Mouse (Mus musculus) megakaryocyte-erythroid progenitor cell, adult 5-6 weeks (primary cell): ENCODE results near the gene Pcyt1a. TPM values are rescaled to one million over a fixed set of nuclear protein-coding genes. Genes with fewer than 3 reads are reported as not detected.
"Not testable (repeated sequence)": the region's sequence is repeated elsewhere in the genome, so short reads cannot be mapped to it uniquely, and the experiment has no call there.

Experiments
- ATAC-seq: replicated peaks from 2 replicates; pipeline ENCODE4 v1.8.0; 2016; ENCODE audit warnings: mild to moderate bottlenecking, inconsistent platforms; ENCODE audit not compliant: severe bottlenecking, poor library complexity, low FRiP score, low TSS enrichment
- total RNA-seq, 2 experiments: library from RNA; stranded (forward) in 1 of 2; stranded (reverse) in 1 of 2; fragments of 200-1000, 215-1000 nt in 1 of 2; fragments of >200 nt in 1 of 2; fragmentation: Nextera tagmentation in 1 of 2; gene quantifications; 2 replicates each; pipeline ENCODE4 v1.2.3; 2014 to 2017

Gene Pcyt1a
- total RNA-seq, 2 experiments from 2014 or later, result 68.8 to 69.0 TPM

GRCm38 (mm10) chr16:32463426-32463825 lies 32.7 kb downstream of the Pcyt1a start:
- ATAC-seq, result peak; percentile 85

GRCm38 (mm10) chr16:32464908-32465307 lies 34.2 kb downstream of the Pcyt1a start:
- ATAC-seq, result no peak

GRCm38 (mm10) chr16:32468488-32468887 lies 37.8 kb downstream of the Pcyt1a start:
- no peak for ATAC-seq

- ATAC-seq, result 0 out of 2 replicates have a peak, but pooled peaks have one; percentile 25
These were observed 38.8 kb downstream of the Pcyt1a start for GRCm38 (mm10) chr16:32469404-32470105.

- no peak for ATAC-seq
These were observed 41.7 kb downstream of the Pcyt1a start for GRCm38 (mm10) chr16:32472276-32473015.

GRCm38 (mm10) chr16:32477315-32477714 lies 46.6 kb downstream of the Pcyt1a start:
- ATAC-seq, result no peak

GRCm38 (mm10) chr16:32479415-32479814 lies 48.7 kb downstream of the Pcyt1a start:
- ATAC-seq, result no peak

- ATAC-seq, result no peak
These were observed 53.7 kb downstream of the Pcyt1a start for GRCm38 (mm10) chr16:32484431-32484871.

- 0 out of 2 replicates have a peak, but pooled peaks have one; percentile 15 for ATAC-seq
These were observed 54.5 kb downstream of the Pcyt1a start for GRCm38 (mm10) chr16:32485209-32485608.

GRCm38 (mm10) chr16:32486046-32486445 lies 55.3 kb downstream of the Pcyt1a start:
- ATAC-seq, result no peak

GRCm38 (mm10) chr16:32487234-32488111 lies 56.8 kb downstream of the Pcyt1a start, which contains the start of gene Slc51a:
TSS of gene Slc51a (minus strand) at chr16:32487879.
- peak; percentile 94 for ATAC-seq

GRCm38 (mm10) chr16:32488939-32489338 lies 58.2 kb downstream of the Pcyt1a start:
- ATAC-seq, result no peak

- ATAC-seq, result not testable (repeated sequence)
These were observed 63.6 kb downstream of the Pcyt1a start for GRCm38 (mm10) chr16:32494371-32494770.

- no peak for ATAC-seq
These were observed 65.2 kb downstream of the Pcyt1a start, which contains the start of gene Zdhhc19 for GRCm38 (mm10) chr16:32495965-32496364. TSS of gene Zdhhc19 (plus strand) at chr16:32496265.

GRCm38 (mm10) chr16:32498996-32499395 lies 68.3 kb downstream of the Pcyt1a start:
- ATAC-seq, result no peak

GRCm38 (mm10) chr16:32499430-32500037 lies 68.8 kb downstream of the Pcyt1a start:
- ATAC-seq, result peak; percentile 86

- no peak for ATAC-seq
These were observed 70.7 kb downstream of the Pcyt1a start for GRCm38 (mm10) chr16:32501459-32501858.

GRCm38 (mm10) chr16:32502621-32503335 lies 72.1 kb downstream of the Pcyt1a start:
- no peak for ATAC-seq
